Mouse (Mus musculus) neural tube, embryonic 12.5 days (tissue): ENCODE results near the gene Mfsd12. TPM values are rescaled to one million over a fixed set of nuclear protein-coding genes. Genes with fewer than 3 reads are reported as not detected.
A peak's percentile ranks its signal among the peaks of the same experiment; 100 is the strongest.

Experiments
- ATAC-seq: fragments of 200-750 bp; cut with Nextera tagmentation; 2 replicates; pipeline ENCODE4 v1.8.0; 2017; ENCODE audit warnings: low read depth, mild to moderate bottlenecking, moderate TSS enrichment, moderate library complexity; ENCODE audit not compliant: low FRiP score
- H3K27ac ChIP-seq: fragments of 300-500 bp; sonication (generic); 2 replicates; pipeline ENCODE4 v1.5.1; 2016
- H3K27me3 ChIP-seq: fragments of 300-500 bp; sonication (generic); replicated peaks from 2 replicates; pipeline ENCODE4 v1.6.1; 2016; ENCODE audit warnings: mild to moderate bottlenecking
- H3K36me3 ChIP-seq: fragments of 300-500 bp; sonication (generic); 2 replicates; pipeline ENCODE4 v1.6.1; 2016; ENCODE audit warnings: mild to moderate bottlenecking
- H3K4me1 ChIP-seq: fragments of 300-500 bp; sonication (generic); 2 replicates; pipeline ENCODE4 v1.6.1; 2016
- H3K4me2 ChIP-seq: fragments of 300-500 bp; sonication (generic); replicated peaks from 2 replicates; pipeline ENCODE4 v1.6.1; 2016; ENCODE audit warnings: mild to moderate bottlenecking
- H3K4me3 ChIP-seq: fragments of 300-500 bp; sonication (generic); 2 replicates; pipeline ENCODE4 v1.5.1; 2016
- H3K9ac ChIP-seq: fragments of 300-500 bp; sonication (generic); 2 replicates; pipeline ENCODE4 v1.6.1; 2016; ENCODE audit warnings: mild to moderate bottlenecking
- H3K9me3 ChIP-seq: fragments of 300-500 bp; sonication (generic); 2 replicates; pipeline ENCODE4 v1.6.1; 2016; ENCODE audit warnings: mild to moderate bottlenecking
- WGBS: fragments of 180-500 bp; shearing (Covaris S2); methylation state at CpG from one replicate; pipeline ENCODE4 v1.1.7; 2016; 5-methylcytosine and 5-hydroxymethylcytosine counted together
- polyA plus RNA-seq: library from polyadenylated mRNA; unstranded; fragments of >200 nt; fragmentation: Nextera tagmentation; extraction: Ambion mirVana; gene quantifications from 2 replicates; pipeline ENCODE4 v1.2.1, GENCODE M21; 2016

The Mfsd12 gene
- polyA plus RNA-seq, 1 experiment from 2014 or later: 16.8 TPM

GRCm38 (mm10) chr10:81401205-81401520 lies 43.9 kb downstream of the Mfsd12 start:
- 0 out of 2 replicates have a peak, but pooled peaks cover 7% of the 10 kb centered on the region for H3K27me3 ChIP-seq
- H3K4me1 ChIP-seq: peaks cover 59% of the 10 kb centered on the region
- H3K36me3 ChIP-seq: peaks cover 34% of the 10 kb centered on the region
- H3K27ac ChIP-seq: peak overlapping the region; percentile 90
- H3K9ac ChIP-seq: no peak overlapping the region
- no peak overlapping the region for H3K4me3 ChIP-seq
- WGBS: 20% methylated on average over 10 of the region's 10 CpGs
- peak overlapping the region; percentile 45 for H3K4me2 ChIP-seq
- ATAC-seq: peak; percentile 8; the same call in 1 of the 2 replicates
- no peaks in the 10 kb centered on the region for H3K9me3 ChIP-seq

- peaks cover 10% of the 10 kb centered on the region for H3K27me3 ChIP-seq
- peak overlapping the region; percentile 45 for H3K4me2 ChIP-seq
- peak overlapping the region; percentile 16; the same call in 1 of the 2 replicates for H3K4me3 ChIP-seq
- 3% methylated on average over 18 of the region's 18 CpGs for WGBS
- peak; percentile 80 for ATAC-seq
- H3K4me1 ChIP-seq: peaks cover 59% of the 10 kb centered on the region
- peak overlapping the region; percentile 19; the same call in 1 of the 2 replicates for H3K9ac ChIP-seq
- peaks cover 34% of the 10 kb centered on the region for H3K36me3 ChIP-seq
- H3K9me3 ChIP-seq: no peaks in the 10 kb centered on the region
- H3K27ac ChIP-seq: peak overlapping the region; percentile 90
Measured at GRCm38 (mm10) chr10:81401521-81402226, 44.4 kb downstream of the Mfsd12 start.

- peak overlapping the region; percentile 19; the same call in 1 of the 2 replicates for H3K9ac ChIP-seq
- peaks cover 17% of the 10 kb centered on the region for H3K27me3 ChIP-seq
- WGBS: 9% methylated on average over 7 of the region's 7 CpGs
- peak overlapping the region; percentile 90 for H3K27ac ChIP-seq
- peaks cover 59% of the 10 kb centered on the region for H3K4me1 ChIP-seq
- no peak for ATAC-seq
- no peaks in the 10 kb centered on the region for H3K9me3 ChIP-seq
- peaks cover 34% of the 10 kb centered on the region for H3K36me3 ChIP-seq
- H3K4me3 ChIP-seq: 0 out of 2 replicates have a peak overlapping the region, but pooled peaks have one; percentile 16
- H3K4me2 ChIP-seq: peak overlapping the region; percentile 45
Measured at GRCm38 (mm10) chr10:81402227-81402765, 45.0 kb downstream of the Mfsd12 start.

GRCm38 (mm10) chr10:81403511-81403910 lies 46.2 kb downstream of the Mfsd12 start:
- Histone ChIP-seq H3K27me3 (peaks cover 26% of the 10 kb centered on the region), H3K36me3 (peaks cover 32% of the 10 kb centered on the region)

GRCm38 (mm10) chr10:81404082-81404481 lies 46.8 kb downstream of the Mfsd12 start:
- Histone ChIP-seq H3K9me3 (no peaks in the 10 kb centered on the region), H3K9ac (no peak overlapping the region), H3K4me2 (no peak overlapping the region), H3K27ac (no peak overlapping the region), H3K36me3 (peaks cover 32% of the 10 kb centered on the region), H3K27me3 (peaks cover 30% of the 10 kb centered on the region), H3K4me1 (peaks cover 74% of the 10 kb centered on the region), H3K4me3 (no peak overlapping the region)
- ATAC-seq: no peak
- 11% methylated on average over 9 of the region's 9 CpGs for WGBS

More at GRCm38 (mm10) chr10:81403511-81403910, 46.2 kb downstream of the Mfsd12 start:
- H3K9me3 ChIP-seq: no peaks in the 10 kb centered on the region
- peak overlapping the region; percentile 45 for H3K4me2 ChIP-seq
- peak overlapping the region; percentile 90 for H3K27ac ChIP-seq
- peaks cover 68% of the 10 kb centered on the region for H3K4me1 ChIP-seq
- H3K4me3 ChIP-seq: no peak overlapping the region
- 0 out of 2 replicates have a peak, but pooled peaks have one; percentile 1 for ATAC-seq
- 39% methylated on average over 10 of the region's 10 CpGs for WGBS
- H3K9ac ChIP-seq: peak overlapping the region; percentile 41

GRCm38 (mm10) chr10:81404720-81405119 lies 47.4 kb downstream of the Mfsd12 start:
- Histone ChIP-seq H3K4me3 (no peak overlapping the region), H3K4me1 (peaks cover 76% of the 10 kb centered on the region), H3K4me2 (0 out of 2 replicates have a peak overlapping the region, but pooled peaks have one; percentile 3), H3K9ac (no peak overlapping the region), H3K27me3 (peaks cover 30% of the 10 kb centered on the region), H3K9me3 (no peaks in the 10 kb centered on the region), H3K36me3 (peaks cover 27% of the 10 kb centered on the region), H3K27ac (no peak overlapping the region)
- no peak for ATAC-seq
- WGBS: 55% methylated on average over 18 of the region's 18 CpGs

GRCm38 (mm10) chr10:81405588-81406201 lies 48.4 kb downstream of the Mfsd12 start:
- Histone ChIP-seq H3K36me3 (peaks cover 18% of the 10 kb centered on the region), H3K9me3 (no peaks in the 10 kb centered on the region), H3K9ac (no peak overlapping the region), H3K4me2 (0 out of 2 replicates have a peak overlapping the region, but pooled peaks have one; percentile 51), H3K27ac (no peak overlapping the region), H3K4me1 (peaks cover 70% of the 10 kb centered on the region), H3K4me3 (no peak overlapping the region), H3K27me3 (peaks cover 30% of the 10 kb centered on the region)
- WGBS: 44% methylated on average over 13 of the region's 13 CpGs
- no peak for ATAC-seq

- H3K36me3 ChIP-seq: peaks cover 18% of the 10 kb centered on the region
- peak overlapping the region; percentile 19 for H3K4me3 ChIP-seq
- 22% methylated on average over 24 of the region's 24 CpGs for whole genome bisulfite sequencing
- no peak for ATAC-seq
- H3K9ac ChIP-seq: peak overlapping the region; percentile 21; the same call in 1 of the 2 replicates
- peaks cover 66% of the 10 kb centered on the region for H3K4me1 ChIP-seq
- no peaks in the 10 kb centered on the region for H3K9me3 ChIP-seq
- peaks cover 30% of the 10 kb centered on the region for H3K27me3 ChIP-seq
- 0 out of 2 replicates have a peak overlapping the region, but pooled peaks have one; percentile 15 for H3K27ac ChIP-seq
- H3K4me2 ChIP-seq: peak overlapping the region; percentile 51
Measured at GRCm38 (mm10) chr10:81406504-81407440, 49.5 kb downstream of the Mfsd12 start.

GRCm38 (mm10) chr10:81407539-81408423 lies 50.5 kb downstream of the Mfsd12 start:
- WGBS: 21% methylated on average over 31 of the region's 31 CpGs
- 0 out of 2 replicates have a peak overlapping the region, but pooled peaks have one; percentile 15 for H3K27ac ChIP-seq
- peaks cover 18% of the 10 kb centered on the region for H3K36me3 ChIP-seq

GRCm38 (mm10) chr10:81408424-81408729 lies 51.1 kb downstream of the Mfsd12 start:
- Histone ChIP-seq H3K9ac (no peak overlapping the region), H3K27ac (no peak overlapping the region), H3K4me1 (peaks cover 63% of the 10 kb centered on the region), H3K4me3 (no peak overlapping the region), H3K27me3 (peaks cover 30% of the 10 kb centered on the region), H3K36me3 (peaks cover 18% of the 10 kb centered on the region), H3K9me3 (no peaks in the 10 kb centered on the region), H3K4me2 (peak overlapping the region; percentile 51; the same call in 1 of the 2 replicates)
- 43% methylated on average over 13 of the region's 13 CpGs for WGBS
- no peak for ATAC-seq

More at GRCm38 (mm10) chr10:81407539-81408423, 50.5 kb downstream of the Mfsd12 start:
- H3K4me2 ChIP-seq: peak overlapping the region; percentile 51
- H3K9ac ChIP-seq: peak overlapping the region; percentile 21; the same call in 1 of the 2 replicates
- peaks cover 66% of the 10 kb centered on the region for H3K4me1 ChIP-seq
- no peak for ATAC-seq
- H3K9me3 ChIP-seq: no peaks in the 10 kb centered on the region
- peak overlapping the region; percentile 19 for H3K4me3 ChIP-seq
- peaks cover 30% of the 10 kb centered on the region for H3K27me3 ChIP-seq
